Mouse (Mus musculus) brain, embryonic 14.5 days (tissue): ENCODE results near the gene Prmt8. TPM values are rescaled to one million over a fixed set of nuclear protein-coding genes. Genes with fewer than 3 reads are reported as not detected.

Source experiments
- DNase-seq: peaks from one replicate; pipeline ENCODE4 v3.0.0-alpha.2; 2011; ENCODE audit warnings: low read depth
- CTCF ChIP-seq: fragments of 200-500 bp; IDR thresholded peaks from 2 replicates; pipeline ENCODE4 v1.5.1; 2012; ENCODE audit warnings: inconsistent platforms, mild to moderate bottlenecking, moderate library complexity, borderline replicate concordance; ENCODE audit not compliant: insufficient read depth, insufficient read length; ENCODE audit errors: extremely low read depth
- POLR2A ChIP-seq: fragments of 200-500 bp; IDR thresholded peaks from 2 replicates; pipeline ENCODE4 v1.6.1; 2012; ENCODE audit warnings: mild to moderate bottlenecking, inconsistent platforms, borderline replicate concordance; ENCODE audit not compliant: poor library complexity, insufficient read depth, insufficient read length, severe bottlenecking; ENCODE audit errors: extremely low read depth
- polyA plus RNA-seq: library from polyadenylated mRNA; depleted of rRNA; stranded (reverse); fragments of >200 nt; gene quantifications from 2 replicates; pipeline ENCODE4 v1.2.3, GENCODE M21; 2012; rRNA removed

Gene Prmt8
- polyA plus RNA-seq, 1 experiment = 24.9 TPM

DNA sequence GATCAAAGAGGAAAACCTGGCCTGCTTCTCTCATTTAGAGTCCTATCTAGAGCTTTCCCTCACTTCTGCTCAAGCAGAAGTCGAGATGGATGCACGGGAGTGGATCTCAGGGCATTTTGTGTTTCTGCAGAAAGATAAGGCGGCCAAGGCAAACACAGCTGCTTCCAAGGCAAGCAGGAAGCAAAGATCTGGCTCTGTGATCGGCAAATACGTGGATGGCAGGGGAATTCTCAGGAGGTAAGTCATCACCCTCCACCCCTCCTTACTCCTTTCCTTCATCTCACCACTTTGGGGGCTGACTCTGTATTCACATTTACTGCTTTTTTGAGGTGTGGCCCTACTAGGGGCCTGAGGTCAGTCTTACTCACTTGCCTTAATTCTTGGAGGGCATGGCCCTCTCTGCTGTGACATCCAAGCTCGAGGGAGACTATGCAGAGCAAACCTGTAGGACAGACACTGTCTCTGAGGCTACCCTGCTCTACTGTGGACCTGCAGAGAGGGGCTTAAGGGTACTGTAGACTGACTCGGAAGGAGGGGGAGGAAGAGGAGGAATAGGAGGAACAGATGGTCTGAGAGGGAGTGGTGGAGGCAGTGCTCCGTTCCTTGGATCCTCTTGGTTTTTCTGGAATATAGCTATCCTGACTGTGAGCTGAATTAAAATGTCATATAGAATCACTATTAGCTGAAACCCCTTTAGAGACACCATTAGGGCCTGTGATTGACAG is 128.0 kb downstream of the Prmt8 start:
- DNase-seq = no peak
- no peak for TF ChIP-seq CTCF
- TF ChIP-seq POLR2A = no peak

Other genes with a start within 250 kb of the Prmt8 start
- gene Cracr2a, start 208.1 kb downstream of the Prmt8 start, polyA plus RNA-seq = 0.14 and 0.29 TPM in 2 replicates
- gene Tspan11, start 118.1 kb upstream of the Prmt8 start, polyA plus RNA-seq = 8.0 and 9.2 TPM in 2 replicates